Mouse (Mus musculus): ENCODE data around the gene Ifi206. TPM values are rescaled to one million over a fixed set of nuclear protein-coding genes. Genes with fewer than 3 reads are reported as not detected.

Gene Ifi206
- 88.9 TPM for total RNA-seq (2023)

GRCm38 (mm10) chr1:173490812-173491480 is at the start of gene Ifi206:
TSS of gene Ifi206 (minus strand) at chr1:173491041.

GRCm38 (mm10) chr1:173535791-173536190 is 45.0 kb upstream of the Ifi206 start, which contains the start of gene Ifi214:
TSS of gene Ifi214 (minus strand) at chr1:173535957.

Other genes with a start within 250 kb of the Ifi206 start
- gene Olfr418, start 225.0 kb downstream of the Ifi206 start, total RNA-seq (2023), result not detected
- gene Mptx2, start 213.3 kb downstream of the Ifi206 start, total RNA-seq (2023), result not detected
- gene Ackr1, start 157.3 kb downstream of the Ifi206 start, total RNA-seq (2023), result not detected
- 41.7 TPM for gene Aim2, start 140.2 kb downstream of the Ifi206 start, total RNA-seq (2023)
- 0.26 TPM for gene Cadm3, start 123.3 kb downstream of the Ifi206 start, total RNA-seq (2023)
- gene Ifi214, start 44.9 kb upstream of the Ifi206 start, total RNA-seq (2023), result 23.0 TPM
- 148 TPM for gene Ifi213, start 108.2 kb upstream of the Ifi206 start, total RNA-seq (2023)
- gene Ifi209, start 139.9 kb upstream of the Ifi206 start, total RNA-seq (2023), result 92.8 TPM
- 94.9 TPM for gene Ifi208, start 182.6 kb upstream of the Ifi206 start, total RNA-seq (2023)